Mouse (Mus musculus): Measurements from ENCODE around the gene Rassf7. TPM values are rescaled to one million over a fixed set of nuclear protein-coding genes. Genes with fewer than 3 reads are reported as not detected.

Rassf7 gene
- polyA plus RNA-seq, 2 experiments from 2014 or later = 8.3 to 14.2 TPM

DNA sequence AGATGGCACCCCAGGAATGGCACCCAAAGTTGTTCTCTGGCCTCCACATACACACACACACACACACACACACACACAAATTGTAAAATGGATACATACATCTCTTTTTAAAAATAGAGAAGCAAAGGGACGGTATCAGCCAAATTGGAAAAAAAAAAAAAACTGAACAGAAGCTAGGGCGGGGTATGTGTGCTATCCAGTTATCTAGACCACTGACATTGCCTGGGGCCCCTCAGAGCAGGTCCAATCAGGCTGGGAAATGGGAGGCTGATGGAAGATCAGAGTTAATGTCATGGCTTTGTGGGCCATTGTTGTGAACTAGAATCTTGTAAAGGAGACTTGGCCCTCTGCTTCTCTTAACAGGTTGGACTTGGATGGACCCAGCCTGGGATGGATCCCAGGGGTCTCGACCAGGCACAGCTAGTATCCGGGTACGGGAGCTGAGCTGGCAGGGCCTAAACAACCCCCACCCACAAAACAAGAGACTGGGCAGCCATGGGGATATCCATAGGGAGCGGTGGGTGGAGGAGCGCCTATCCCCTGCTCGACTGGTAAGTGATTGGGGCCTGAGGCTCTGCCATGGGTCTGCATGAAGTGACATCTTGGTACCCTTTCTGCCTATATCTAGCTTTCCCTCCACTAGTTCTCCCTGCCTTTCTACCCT lies 18.9 kb upstream of the Rassf7 start:
- no peak for ATAC-seq

DNA sequence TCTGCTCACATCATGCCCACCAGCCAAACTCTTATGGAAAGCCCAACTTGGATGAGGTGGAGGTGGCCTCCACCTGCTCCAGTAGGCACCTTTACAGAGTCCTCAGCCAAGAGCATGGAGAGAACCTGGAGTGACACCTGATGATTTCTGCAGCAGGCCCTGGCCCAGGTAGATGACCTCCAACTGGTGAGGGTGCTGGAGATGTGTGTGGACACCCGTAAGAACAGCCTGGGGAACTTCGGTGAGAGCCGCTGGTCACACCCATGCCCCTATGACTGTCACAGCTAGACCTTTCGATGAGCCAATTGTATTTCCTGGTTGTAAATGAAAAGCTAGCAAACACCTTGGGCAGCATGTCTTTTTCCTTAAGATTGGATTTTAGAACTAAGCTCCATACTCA lies 17.5 kb upstream of the Rassf7 start:
- no peak for ATAC-seq

DNA sequence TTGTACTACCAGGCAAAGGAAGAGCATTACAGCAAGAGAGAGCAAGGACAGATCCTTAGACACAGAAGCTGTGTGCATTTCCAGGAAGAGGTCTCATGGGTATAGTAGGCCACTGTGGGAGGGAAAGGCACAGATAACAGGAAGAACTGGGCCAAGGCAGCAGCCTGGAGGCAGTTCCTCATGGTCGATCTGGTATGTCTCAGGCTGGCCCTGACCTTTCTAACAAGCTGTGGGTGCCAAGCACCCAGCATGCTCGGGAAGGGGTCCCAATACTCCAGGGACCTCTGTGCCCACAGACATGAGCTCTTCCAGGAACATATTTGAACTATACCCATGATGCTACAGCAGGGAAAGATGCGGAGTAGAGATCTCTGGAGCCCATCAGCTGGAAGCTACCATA lies 11.1 kb upstream of the Rassf7 start:
- ATAC-seq = no peak

GRCm38 (mm10) chr7:141205504-141205903 lies 10.2 kb upstream of the Rassf7 start:
- no peak for ATAC-seq

GRCm38 (mm10) chr7:141206182-141206937 lies 9.3 kb upstream of the Rassf7 start:
- ATAC-seq = no peak

DNA sequence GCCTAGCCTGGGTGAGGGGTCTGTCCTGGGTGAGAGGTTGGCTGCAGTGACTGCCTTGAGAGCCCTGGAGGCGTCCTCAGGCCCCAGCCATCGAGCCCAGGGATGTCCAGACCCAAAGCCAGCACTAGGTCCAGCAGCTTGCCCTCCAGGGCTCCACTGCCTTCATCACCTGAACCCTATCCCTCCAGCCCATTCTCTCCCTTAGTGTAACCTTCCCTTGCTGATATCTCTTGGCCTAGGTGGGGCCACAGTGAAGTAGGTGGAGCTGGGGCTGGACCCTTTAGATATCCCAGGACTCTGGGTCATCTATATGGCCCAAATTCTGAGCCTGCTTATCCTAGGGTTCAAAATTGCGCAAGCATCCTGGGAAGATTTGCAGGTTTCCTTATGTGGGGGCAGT lies 6.1 kb upstream of the Rassf7 start:
- ATAC-seq = no peak

- no peak for ATAC-seq
Observed at GRCm38 (mm10) chr7:141210137-141210536, 5.5 kb upstream of the Rassf7 start.

DNA sequence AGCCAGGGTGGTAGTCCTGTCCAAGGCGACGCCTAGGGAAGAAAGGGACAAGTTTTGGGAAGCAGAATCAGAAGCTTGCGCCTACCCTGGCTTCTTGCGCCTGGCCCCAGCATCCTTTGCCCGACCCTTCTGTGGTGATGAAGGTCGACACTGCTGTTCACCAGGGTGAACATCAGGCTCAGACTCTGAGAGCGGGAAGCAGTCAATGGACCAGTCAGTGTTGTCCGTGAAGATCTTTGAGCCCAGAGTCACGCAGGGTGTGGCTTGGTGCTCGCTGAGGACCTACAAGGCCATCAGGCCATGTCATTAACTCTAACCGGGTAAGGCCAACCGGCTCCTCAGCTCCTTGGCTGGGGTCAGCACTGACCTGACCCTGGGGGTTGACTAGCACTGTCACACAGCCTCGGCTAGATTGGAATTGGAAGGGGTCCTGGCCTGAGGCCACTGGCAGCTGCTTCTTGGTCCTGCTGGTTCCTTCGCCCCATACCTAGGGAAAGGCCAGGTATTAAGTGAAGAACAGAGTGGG lies 5.0 kb upstream of the Rassf7 start:
- ATAC-seq = no peak

DNA sequence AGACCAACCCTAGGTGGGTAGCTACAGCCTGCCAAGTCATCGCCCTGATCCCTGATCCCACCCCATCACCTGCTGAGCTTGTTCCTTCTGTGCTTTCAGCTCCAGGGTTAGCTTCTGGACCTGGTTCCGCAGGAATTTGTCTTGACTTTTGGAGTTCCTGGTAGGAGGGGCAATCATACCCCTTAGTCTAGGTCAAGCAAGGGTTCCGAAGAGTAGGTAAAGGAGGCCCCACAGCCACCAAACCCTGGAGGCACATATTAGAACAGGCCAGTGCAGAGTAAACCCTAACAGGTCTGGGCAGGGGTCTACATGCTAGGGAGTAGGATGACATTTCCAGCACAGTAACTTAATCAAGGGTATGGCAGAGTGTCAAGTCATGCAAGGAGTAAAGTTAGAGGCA lies 2.5 kb upstream of the Rassf7 start:
- no peak for ATAC-seq

DNA sequence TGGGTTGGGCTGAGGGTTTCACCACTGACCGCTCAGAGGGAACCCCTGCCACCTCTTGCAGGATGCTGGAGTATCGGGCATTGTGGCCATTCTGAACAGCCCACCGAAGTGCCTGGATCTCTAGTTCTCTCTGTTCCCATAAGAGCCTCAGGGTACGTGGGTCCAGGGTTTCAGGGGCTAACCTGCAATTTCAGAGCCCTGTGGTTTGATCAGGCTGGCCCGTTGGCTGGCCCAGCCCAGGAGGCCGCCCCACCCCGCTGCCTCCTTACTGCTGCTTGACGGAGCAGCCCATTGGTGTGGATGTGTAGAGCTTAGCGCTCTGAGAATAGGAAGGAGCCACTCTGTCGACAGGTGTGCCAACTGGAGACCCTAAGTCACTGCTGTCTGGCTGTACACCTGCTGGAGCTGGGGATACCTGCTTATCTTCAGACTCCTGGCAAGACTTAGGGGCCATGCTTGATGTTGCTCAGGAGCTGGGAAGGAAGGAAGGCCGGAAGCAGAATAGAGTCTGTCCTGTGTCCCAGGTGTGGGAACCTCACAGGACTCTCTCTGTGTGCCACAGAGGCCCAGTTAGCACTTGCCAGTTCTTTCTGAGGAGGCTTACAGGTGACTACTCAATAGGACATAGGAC lies 1.9 kb upstream of the Rassf7 start, which contains the start of gene Lmntd2:
Gene Lmntd2, minus strand, starts transcription at position 476 of the 631 bp plus-strand sequence.
- ATAC-seq = no peak

DNA sequence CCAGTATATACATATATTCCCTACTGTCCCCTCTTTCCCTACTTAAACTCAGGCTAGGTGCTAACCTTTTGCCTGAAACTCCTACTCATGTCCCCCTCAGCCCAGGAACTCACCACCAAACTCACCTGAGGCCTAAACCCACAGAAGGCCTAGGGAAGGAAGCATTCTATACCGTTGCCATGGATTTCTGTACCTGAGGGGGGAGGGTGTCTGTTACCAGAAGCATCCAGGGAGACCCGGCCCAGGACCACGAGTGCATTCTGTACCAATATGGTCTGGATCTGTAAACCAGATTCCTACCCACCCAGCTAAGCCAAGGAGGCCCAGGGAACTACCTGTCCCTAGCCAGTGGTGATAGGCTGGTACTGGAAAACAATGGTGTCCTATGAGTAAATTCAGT lies 1.4 kb upstream of the Rassf7 start:
- no peak for ATAC-seq

GRCm38 (mm10) chr7:141215880-141216733 lies 447 bp downstream of the Rassf7 start:
- ATAC-seq = peak; percentile 16

GRCm38 (mm10) chr7:141216894-141217293 lies 1.2 kb downstream of the Rassf7 start:
- no peak for ATAC-seq

GRCm38 (mm10) chr7:141217343-141218013 lies 1.8 kb downstream of the Rassf7 start:
- no peak for ATAC-seq

- ATAC-seq = no peak
Observed at GRCm38 (mm10) chr7:141218141-141218540, 2.5 kb downstream of the Rassf7 start.

GRCm38 (mm10) chr7:141218557-141219133 lies 3.0 kb downstream of the Rassf7 start:
- no peak for ATAC-seq

GRCm38 (mm10) chr7:141219558-141220099 lies 4.0 kb downstream of the Rassf7 start:
- no peak for ATAC-seq

GRCm38 (mm10) chr7:141220377-141220776 lies 4.7 kb downstream of the Rassf7 start:
- no peak for ATAC-seq

DNA sequence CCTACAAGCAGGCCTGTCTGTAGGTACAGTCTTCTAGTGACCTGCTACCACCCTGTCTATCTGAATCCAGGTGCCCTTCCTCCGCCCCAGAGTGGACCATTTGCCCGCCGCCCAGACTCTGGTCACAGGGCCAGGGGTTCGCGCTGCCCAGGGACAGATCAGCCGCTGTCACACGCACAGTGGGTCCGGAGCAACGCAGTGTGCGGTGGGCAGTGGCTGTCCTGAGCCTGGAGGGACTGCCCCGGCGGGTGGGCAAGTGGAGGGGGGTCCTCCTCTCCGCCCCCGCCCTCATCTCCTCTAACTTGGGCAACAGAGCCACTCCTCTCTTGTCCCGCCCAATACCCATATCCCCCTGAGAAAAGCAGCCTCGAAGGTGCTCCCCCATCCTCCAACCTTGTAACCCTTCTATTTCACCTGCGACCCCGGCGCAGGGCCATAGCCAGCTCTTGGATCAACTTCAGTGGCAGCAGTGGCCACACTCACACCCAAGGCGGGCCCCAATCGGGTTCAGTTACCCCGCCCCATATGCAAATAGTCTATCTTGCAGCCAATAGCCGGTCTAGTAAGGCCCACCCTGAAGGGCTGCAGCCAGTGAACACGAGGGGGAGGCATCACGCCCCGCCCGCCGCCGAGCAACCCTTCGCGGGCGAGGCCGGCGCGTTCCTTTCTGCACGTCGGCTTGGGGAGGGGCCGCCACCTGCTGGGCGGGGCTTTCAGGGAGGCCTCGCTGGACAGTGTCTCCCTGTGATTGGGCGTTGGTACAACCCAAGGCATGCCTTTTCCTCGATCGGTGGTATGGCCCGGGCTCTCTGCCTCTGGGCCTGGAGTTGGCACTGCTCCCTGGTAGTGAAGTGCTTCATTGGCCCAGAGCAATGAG lies 5.8 kb downstream of the Rassf7 start:
- ATAC-seq = peak; percentile 88

DNA sequence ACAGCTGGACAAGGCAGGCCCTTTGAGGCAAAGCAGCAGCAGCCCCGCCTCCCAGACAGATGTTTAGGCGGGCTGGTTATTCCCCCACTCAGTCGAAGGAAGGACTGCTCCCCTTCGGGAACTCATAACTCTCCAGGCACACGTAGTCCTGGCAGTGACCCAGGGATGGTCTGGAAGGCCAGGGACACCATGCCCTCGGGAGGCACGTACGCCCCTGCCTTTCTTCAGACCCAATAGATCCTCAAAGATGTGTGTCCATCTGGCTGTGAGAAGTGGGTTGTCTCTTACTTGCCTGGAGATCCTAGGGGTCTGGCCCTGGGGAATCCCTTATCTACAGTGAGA lies 6.4 kb downstream of the Rassf7 start:
- ATAC-seq = no peak

Measured in activated CD4-positive, CD25-positive, alpha-beta regulatory T cell, adult 4 months (primary cell).